Mouse (Mus musculus): ENCODE data around the gene Ipo5. TPM values are rescaled to one million over a fixed set of nuclear protein-coding genes. Genes with fewer than 3 reads are reported as not detected.

Gene Ipo5
- polyA plus RNA-seq (2016; fragmentation: Nextera tagmentation; extraction: Ambion mirVana), result 103 TPM in 2 replicates

- H3K27me3 ChIP-seq, result no peaks in the 10 kb centered on the region
- peak within 1 kb of the TSS; percentile 89 for H3K4me3 ChIP-seq (replicated peaks)
- no peaks in the 10 kb centered on the region for H3K9me3 ChIP-seq
- H3K27ac ChIP-seq, result peak within 1 kb of the TSS; percentile 91
- 2% methylated on average over 51 of the region's 83 CpGs for WGBS
- peak within 1 kb of the TSS; percentile 84 for H3K9ac ChIP-seq (replicated peaks)
- H3K4me1 ChIP-seq (replicated peaks), result peaks cover 17% of the 10 kb centered on the region
- H3K4me2 ChIP-seq, result peak within 1 kb of the TSS; percentile 94
- peak; percentile 95 for ATAC-seq (ENCODE audit: insufficient number of reproducible peaks, insufficient read depth, low FRiP score, low TSS enrichment, low read depth)
- H3K36me3 ChIP-seq, result no peaks in the 10 kb centered on the region
These were observed at the start of gene Ipo5 for GRCm38 (mm10) chr14:120910733-120911324. Gene Ipo5 (plus strand): TSS chr14:120911224.

GRCm38 (mm10) chr14:120863205-120863604 lies 47.8 kb upstream of the Ipo5 start:
- 90% methylated on average over 3 of the region's 3 CpGs for WGBS
- no peak overlapping the region for H3K4me3 ChIP-seq (replicated peaks)
- ATAC-seq (ENCODE audit: insufficient number of reproducible peaks, insufficient read depth, low FRiP score, low TSS enrichment, low read depth), result no peak
- H3K9ac ChIP-seq (replicated peaks), result no peak overlapping the region
- no peaks in the 10 kb centered on the region for H3K4me1 ChIP-seq (replicated peaks)
- H3K9me3 ChIP-seq, result peaks cover 17% of the 10 kb centered on the region
- no peak overlapping the region for H3K27ac ChIP-seq
- H3K27me3 ChIP-seq, result no peaks in the 10 kb centered on the region
- H3K4me2 ChIP-seq, result no peak overlapping the region
- H3K36me3 ChIP-seq, result no peaks in the 10 kb centered on the region

DNA sequence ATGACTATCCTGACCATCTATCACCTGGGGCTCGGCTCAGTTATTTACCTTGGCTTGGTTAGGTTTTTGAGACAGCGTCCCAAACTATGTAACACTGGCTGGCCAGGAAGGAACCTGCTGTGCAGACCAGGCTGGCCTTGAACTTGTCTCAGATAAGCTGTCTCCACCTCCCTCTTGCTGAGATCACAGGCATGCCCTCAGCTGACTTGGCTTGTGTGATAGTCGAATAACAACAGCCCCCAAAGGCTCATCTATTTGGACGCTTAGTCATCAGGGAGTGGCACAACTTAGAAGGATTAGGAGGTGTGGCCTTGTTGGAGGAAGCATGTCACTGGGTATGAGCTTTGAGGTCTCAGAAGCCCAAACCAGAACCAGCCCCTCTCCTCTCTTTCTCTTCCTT lies 46.1 kb upstream of the Ipo5 start:
- H3K4me1 ChIP-seq (replicated peaks), result no peaks in the 10 kb centered on the region
- no peak overlapping the region for H3K27ac ChIP-seq
- no peaks in the 10 kb centered on the region for H3K36me3 ChIP-seq
- no peak overlapping the region for H3K4me2 ChIP-seq
- WGBS, result 87% methylated on average over 4 of the region's 4 CpGs
- H3K27me3 ChIP-seq, result no peaks in the 10 kb centered on the region
- ATAC-seq (ENCODE audit: insufficient number of reproducible peaks, insufficient read depth, low FRiP score, low TSS enrichment, low read depth), result no peak
- no peak overlapping the region for H3K4me3 ChIP-seq (replicated peaks)
- no peak overlapping the region for H3K9ac ChIP-seq (replicated peaks)
- 0 out of 2 replicates have a peak, but pooled peaks cover 3% of the 10 kb centered on the region for H3K9me3 ChIP-seq

DNA sequence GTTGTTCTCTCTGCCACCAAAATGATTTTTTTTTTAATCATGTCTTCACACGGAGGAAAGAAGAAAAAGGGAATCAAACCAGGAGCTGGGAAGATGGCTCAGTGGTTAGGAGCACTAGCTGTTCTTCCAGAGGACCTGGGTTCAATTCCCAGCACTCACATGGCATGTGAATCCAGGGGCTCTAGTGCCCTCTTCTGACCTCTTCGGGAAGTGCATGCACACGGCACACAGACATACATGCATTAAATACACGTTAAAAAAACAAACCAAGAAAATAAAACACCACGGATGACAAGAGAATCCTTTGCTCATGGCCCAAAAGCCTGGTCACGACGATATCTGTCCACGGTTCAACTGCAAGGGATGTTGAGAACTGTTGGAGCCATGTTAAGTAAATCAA lies 44.5 kb upstream of the Ipo5 start:
- Histone ChIP-seq H3K9ac (replicated peaks) (no peak overlapping the region), H3K9me3 (0 out of 2 replicates have a peak, but pooled peaks cover 3% of the 10 kb centered on the region), H3K4me1 (replicated peaks) (no peaks in the 10 kb centered on the region), H3K4me3 (replicated peaks) (no peak overlapping the region), H3K36me3 (no peaks in the 10 kb centered on the region), H3K27ac (no peak overlapping the region), H3K4me2 (no peak overlapping the region), H3K27me3 (no peaks in the 10 kb centered on the region)
- 93% methylated on average over 8 of the region's 8 CpGs for WGBS
- no peak for ATAC-seq (ENCODE audit: insufficient number of reproducible peaks, insufficient read depth, low FRiP score, low TSS enrichment, low read depth)

DNA sequence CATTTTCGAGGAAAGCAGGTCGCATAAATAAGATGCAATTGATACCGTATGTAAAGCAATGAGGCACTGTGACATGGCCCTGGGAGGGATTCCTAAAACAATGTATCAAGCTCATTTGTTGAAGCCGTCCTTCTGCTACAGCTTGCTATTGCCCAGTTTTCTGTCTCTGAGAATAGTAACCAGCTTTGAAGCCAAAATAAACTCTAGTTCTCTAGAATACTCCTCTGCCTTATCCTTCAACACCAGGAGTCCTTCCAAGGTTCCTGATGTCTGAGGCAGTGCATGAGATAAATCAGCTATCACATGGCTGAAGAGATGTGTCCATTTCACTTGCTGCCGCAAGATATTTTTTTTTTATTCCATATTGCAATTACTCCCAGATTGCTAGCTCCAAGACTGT lies 43.9 kb upstream of the Ipo5 start:
- Histone ChIP-seq H3K27me3 (no peaks in the 10 kb centered on the region), H3K36me3 (no peaks in the 10 kb centered on the region), H3K4me3 (replicated peaks) (no peak overlapping the region), H3K27ac (no peak overlapping the region), H3K9ac (replicated peaks) (no peak overlapping the region), H3K9me3 (0 out of 2 replicates have a peak, but pooled peaks cover 3% of the 10 kb centered on the region), H3K4me1 (replicated peaks) (no peaks in the 10 kb centered on the region), H3K4me2 (no peak overlapping the region)
- WGBS, result 98% methylated on average over 5 of the region's 5 CpGs
- ATAC-seq (ENCODE audit: insufficient number of reproducible peaks, insufficient read depth, low FRiP score, low TSS enrichment, low read depth), result no peak

- Histone ChIP-seq H3K9ac (replicated peaks) (no peak overlapping the region), H3K36me3 (no peaks in the 10 kb centered on the region), H3K4me2 (no peak overlapping the region), H3K27me3 (no peaks in the 10 kb centered on the region), H3K9me3 (0 out of 2 replicates have a peak, but pooled peaks cover 3% of the 10 kb centered on the region), H3K4me3 (replicated peaks) (no peak overlapping the region), H3K27ac (no peak overlapping the region), H3K4me1 (replicated peaks) (no peaks in the 10 kb centered on the region)
- 79% methylated on average over 8 of the region's 8 CpGs for WGBS
- ATAC-seq (ENCODE audit: insufficient number of reproducible peaks, insufficient read depth, low FRiP score, low TSS enrichment, low read depth), result no peak
These were observed 42.5 kb upstream of the Ipo5 start for GRCm38 (mm10) chr14:120868494-120868893.

DNA sequence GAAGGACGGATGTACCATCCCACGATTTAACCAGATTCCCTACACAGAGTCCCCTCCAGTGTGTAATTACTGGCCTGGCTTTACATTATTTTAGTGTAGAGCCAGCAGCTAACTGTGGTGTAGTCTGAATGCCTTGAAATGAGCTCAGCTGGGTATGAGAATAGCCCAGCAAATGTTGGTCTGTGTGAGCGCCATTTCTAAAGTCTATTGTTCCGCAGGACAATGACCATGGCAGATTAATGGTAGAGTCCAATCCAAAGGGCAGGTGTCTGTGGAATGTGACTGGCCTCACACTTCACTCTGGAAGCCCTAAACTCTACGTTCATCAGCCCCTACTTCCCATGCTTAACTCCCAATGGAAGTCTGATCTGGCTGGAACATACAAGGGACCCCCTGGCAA lies 40.3 kb upstream of the Ipo5 start:
- H3K4me3 ChIP-seq (replicated peaks), result no peak overlapping the region
- H3K27ac ChIP-seq, result no peak overlapping the region
- 83% methylated on average over 5 of the region's 5 CpGs for WGBS
- H3K36me3 ChIP-seq, result no peaks in the 10 kb centered on the region
- no peak overlapping the region for H3K9ac ChIP-seq (replicated peaks)
- no peaks in the 10 kb centered on the region for H3K27me3 ChIP-seq
- no peak overlapping the region for H3K4me2 ChIP-seq
- H3K4me1 ChIP-seq (replicated peaks), result no peaks in the 10 kb centered on the region
- no peak for ATAC-seq (ENCODE audit: insufficient number of reproducible peaks, insufficient read depth, low FRiP score, low TSS enrichment, low read depth)
- no peaks in the 10 kb centered on the region for H3K9me3 ChIP-seq

DNA sequence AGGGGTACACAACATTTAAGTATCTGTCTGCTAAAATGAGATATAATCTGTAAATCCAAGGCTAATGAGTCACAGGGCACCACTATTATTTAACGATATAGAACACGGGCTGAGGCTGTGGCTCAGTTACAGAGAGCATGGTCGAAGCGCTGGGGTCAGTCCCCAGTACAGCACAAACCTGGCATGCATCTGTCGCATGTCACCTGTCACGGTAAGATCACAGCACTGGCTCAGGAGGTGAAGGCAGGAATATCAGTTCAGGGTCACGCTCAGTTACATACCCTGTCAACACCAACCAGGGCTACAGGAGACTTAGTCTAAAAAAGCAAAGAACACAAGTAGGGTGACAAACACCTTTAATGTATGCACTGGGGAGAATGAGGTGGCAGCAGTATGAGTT lies 36.6 kb upstream of the Ipo5 start:
- Histone ChIP-seq H3K4me3 (replicated peaks) (no peak overlapping the region), H3K9me3 (no peaks in the 10 kb centered on the region), H3K4me1 (replicated peaks) (no peaks in the 10 kb centered on the region), H3K27ac (no peak overlapping the region), H3K27me3 (no peaks in the 10 kb centered on the region), H3K9ac (replicated peaks) (no peak overlapping the region), H3K36me3 (no peaks in the 10 kb centered on the region), H3K4me2 (no peak overlapping the region)
- ATAC-seq (ENCODE audit: insufficient number of reproducible peaks, insufficient read depth, low FRiP score, low TSS enrichment, low read depth), result no peak
- 71% methylated on average over 7 of the region's 7 CpGs for WGBS

GRCm38 (mm10) chr14:120875144-120875543 lies 35.9 kb upstream of the Ipo5 start:
- H3K27me3 ChIP-seq, result no peaks in the 10 kb centered on the region
- no peak for ATAC-seq (ENCODE audit: insufficient number of reproducible peaks, insufficient read depth, low FRiP score, low TSS enrichment, low read depth)
- no peak overlapping the region for H3K4me2 ChIP-seq
- H3K36me3 ChIP-seq, result no peaks in the 10 kb centered on the region
- 73% methylated on average over 9 of the region's 9 CpGs for WGBS
- no peaks in the 10 kb centered on the region for H3K9me3 ChIP-seq
- H3K4me1 ChIP-seq (replicated peaks), result no peaks in the 10 kb centered on the region
- H3K27ac ChIP-seq, result no peak overlapping the region
- H3K9ac ChIP-seq (replicated peaks), result no peak overlapping the region
- no peak overlapping the region for H3K4me3 ChIP-seq (replicated peaks)

DNA sequence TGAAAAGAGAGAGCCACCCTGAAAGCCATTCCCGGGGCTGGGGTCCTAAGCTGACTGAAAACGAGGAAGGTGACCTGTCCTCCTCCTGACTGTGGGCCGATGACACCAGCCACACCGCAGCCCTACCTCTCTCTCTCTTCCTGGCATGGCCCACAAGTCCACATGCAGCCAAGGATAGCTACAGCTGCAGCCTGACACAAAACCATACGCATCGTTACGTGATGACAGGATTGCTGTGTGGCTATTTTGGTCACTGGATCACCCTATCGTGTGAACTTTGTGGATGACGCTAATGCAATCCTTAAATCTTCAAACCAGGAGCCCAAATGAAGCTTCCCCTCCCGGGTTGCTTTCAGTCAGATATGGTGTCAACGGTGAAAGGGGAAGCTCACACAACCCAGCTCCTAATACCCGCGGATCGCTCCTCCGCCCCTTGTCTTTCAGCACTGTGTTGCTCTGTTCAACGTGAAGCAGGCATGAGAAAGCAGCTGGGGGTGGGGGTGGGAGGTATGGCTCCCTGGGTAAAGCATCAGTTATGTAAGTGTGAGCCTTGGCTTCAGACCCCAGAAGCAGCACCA lies 35.1 kb upstream of the Ipo5 start:
- no peak overlapping the region for H3K4me2 ChIP-seq
- H3K4me3 ChIP-seq (replicated peaks), result no peak overlapping the region
- no peaks in the 10 kb centered on the region for H3K36me3 ChIP-seq
- H3K9ac ChIP-seq (replicated peaks), result no peak overlapping the region
- no peaks in the 10 kb centered on the region for H3K27me3 ChIP-seq
- WGBS, result 85% methylated on average over 16 of the region's 16 CpGs
- H3K9me3 ChIP-seq, result no peaks in the 10 kb centered on the region
- no peak for ATAC-seq (ENCODE audit: insufficient number of reproducible peaks, insufficient read depth, low FRiP score, low TSS enrichment, low read depth)
- no peak overlapping the region for H3K27ac ChIP-seq
- no peaks in the 10 kb centered on the region for H3K4me1 ChIP-seq (replicated peaks)

- Histone ChIP-seq H3K27ac (no peak overlapping the region), H3K27me3 (no peaks in the 10 kb centered on the region), H3K4me2 (no peak overlapping the region), H3K9me3 (no peaks in the 10 kb centered on the region), H3K4me3 (replicated peaks) (no peak overlapping the region), H3K4me1 (replicated peaks) (no peaks in the 10 kb centered on the region), H3K36me3 (no peaks in the 10 kb centered on the region), H3K9ac (replicated peaks) (no peak overlapping the region)
- 76% methylated on average over 10 of the region's 10 CpGs for WGBS
- ATAC-seq (ENCODE audit: insufficient number of reproducible peaks, insufficient read depth, low FRiP score, low TSS enrichment, low read depth), result no peak
These were observed 33.9 kb upstream of the Ipo5 start for GRCm38 (mm10) chr14:120877147-120877546.

GRCm38 (mm10) chr14:120879026-120879425 lies 32.0 kb upstream of the Ipo5 start:
- no peak overlapping the region for H3K4me3 ChIP-seq (replicated peaks)
- 96% methylated on average over 2 of the region's 2 CpGs for WGBS
- no peaks in the 10 kb centered on the region for H3K9me3 ChIP-seq
- no peak overlapping the region for H3K4me2 ChIP-seq
- no peak overlapping the region for H3K27ac ChIP-seq
- H3K4me1 ChIP-seq (replicated peaks), result no peaks in the 10 kb centered on the region
- ATAC-seq (ENCODE audit: insufficient number of reproducible peaks, insufficient read depth, low FRiP score, low TSS enrichment, low read depth), result no peak; the same call in 1 of the 2 replicates
- no peaks in the 10 kb centered on the region for H3K27me3 ChIP-seq
- no peaks in the 10 kb centered on the region for H3K36me3 ChIP-seq
- H3K9ac ChIP-seq (replicated peaks), result no peak overlapping the region

All from limb, embryonic 12.5 days (tissue).